Mouse (Mus musculus) embryonic fibroblast, embryonic 13.5 days (primary cell): ENCODE results near the gene Rpa2.

Experiments
- CTCF ChIP-seq: IDR thresholded peaks from 2 replicates; pipeline ENCODE4 v1.5.1; 2011; ENCODE audit warnings: mild to moderate bottlenecking, control low read depth, low read length, moderate library complexity, borderline replicate concordance; ENCODE audit not compliant: insufficient read depth
- POLR2A ChIP-seq: IDR thresholded peaks from 2 replicates; pipeline ENCODE4 v1.6.1; 2011; ENCODE audit warnings: low read depth, mild to moderate bottlenecking, control low read depth, low read length, moderate library complexity

DNA sequence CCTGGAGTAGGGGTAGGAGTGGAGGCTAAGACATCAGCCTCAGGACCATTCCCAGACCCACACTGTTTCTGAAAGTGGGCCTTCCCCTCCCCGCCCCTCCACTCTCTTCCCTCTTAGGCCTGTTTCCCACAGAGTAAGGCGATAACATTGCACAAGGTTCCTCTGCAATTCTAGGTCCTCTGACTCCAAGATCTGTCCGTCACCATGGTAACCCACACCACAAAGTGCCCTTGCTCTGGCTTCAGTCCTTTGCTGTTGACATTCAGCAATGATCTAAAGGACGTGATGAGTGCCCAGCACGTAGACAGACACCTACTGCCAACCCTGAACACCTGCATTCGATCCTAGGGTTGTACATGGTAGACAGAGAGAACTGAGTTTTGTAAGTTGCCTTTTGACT lies 15.1 kb upstream of the Rpa2 start:
- TF ChIP-seq CTCF, result no peak
- TF ChIP-seq POLR2A, result no peak
